Mouse (Mus musculus): ENCODE data around the gene Btg1. TPM values are rescaled to one million over a fixed set of nuclear protein-coding genes. Genes with fewer than 3 reads are reported as not detected.
A peak's percentile ranks its signal among the peaks of the same experiment; 100 is the strongest.

The Btg1 gene
- polyA plus RNA-seq, 1 experiment from 2014 or later, result 50.8 TPM

DNA sequence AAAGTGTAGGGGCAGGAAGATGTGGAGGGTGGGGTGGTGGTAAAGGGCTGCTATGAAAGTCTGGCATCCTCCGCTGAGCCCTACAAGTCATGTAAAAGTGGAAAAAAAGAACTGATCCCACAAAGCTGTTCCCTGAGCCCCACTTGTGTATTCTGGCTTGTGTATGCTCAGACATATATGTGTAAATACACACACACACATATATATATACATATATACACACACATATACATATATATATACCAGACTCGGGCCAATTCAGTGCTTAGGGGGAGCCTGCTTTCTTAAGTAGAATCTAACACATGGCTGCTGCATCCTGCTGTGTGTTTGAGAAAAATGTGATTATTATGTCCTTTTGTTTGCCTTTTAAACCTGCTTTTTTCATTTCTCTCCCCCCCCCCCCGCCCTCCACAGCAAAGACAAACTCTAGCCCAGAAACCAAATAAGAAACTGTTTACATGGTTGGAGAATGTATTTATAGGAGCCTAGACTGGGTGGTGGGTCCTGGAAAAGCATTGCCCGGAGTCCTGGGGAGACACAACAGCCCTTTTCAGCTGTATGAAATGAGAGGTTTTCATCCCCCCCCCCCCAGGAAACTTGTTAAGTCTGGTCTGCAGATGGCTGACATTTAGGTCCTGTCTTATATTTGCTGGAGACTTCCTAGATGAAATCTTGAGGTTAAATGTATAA lies 30.5 kb upstream of the Btg1 start:
- H3K4me1 ChIP-seq (ENCODE audit: control insufficient read depth, insufficient read depth, low read length), result peaks cover 11% of the 10 kb centered on the region
- H3K27me3 ChIP-seq (ENCODE audit: control insufficient read depth, insufficient read depth, low read length), result no peaks in the 10 kb centered on the region
- no peaks in the 10 kb centered on the region for H3K36me3 ChIP-seq (ENCODE audit: control insufficient read depth, insufficient read depth, low read length)
- no peak overlapping the region for H3K4me3 ChIP-seq (ENCODE audit: low read depth, low read length)
- H3K27ac ChIP-seq (replicated peaks; ENCODE audit: low read depth, low read length), result peak overlapping the region; percentile 75
- no peak overlapping the region for H3K4me2 ChIP-seq (ENCODE audit: low read depth, severe bottlenecking)
- H3K9me3 ChIP-seq (ENCODE audit: control insufficient read depth, low read length), result no peaks in the 10 kb centered on the region
- peak; percentile 58; the same call in 1 of the 2 replicates for ATAC-seq (ENCODE audit: insufficient number of reproducible peaks, low FRiP score, low TSS enrichment, low read depth)
- WGBS, result 57% methylated on average over 4 of the region's 4 CpGs
- DNase-seq (ENCODE audit: low spot score), result no peak
- H3K9ac ChIP-seq (ENCODE audit: low read length), result no peak overlapping the region

DNA sequence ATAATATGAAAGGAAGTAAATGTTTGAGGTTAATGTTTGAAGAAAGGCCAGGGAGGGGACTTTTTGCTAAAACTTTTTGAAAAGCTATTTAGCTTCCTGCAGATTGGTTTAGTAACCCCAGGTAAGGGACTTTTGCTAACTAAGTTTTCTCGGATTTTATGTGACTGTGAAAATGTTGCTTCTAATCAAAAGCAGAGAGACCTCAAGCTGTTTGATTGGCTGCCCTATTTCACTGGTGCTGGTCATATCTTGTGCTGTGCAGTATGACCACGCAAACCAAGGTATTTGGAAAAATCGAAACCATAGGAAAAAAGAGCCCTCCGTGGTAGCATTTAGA lies 30.0 kb upstream of the Btg1 start:
- no peak overlapping the region for H3K4me3 ChIP-seq (ENCODE audit: low read depth, low read length)
- peaks cover 9% of the 10 kb centered on the region; the same call in 1 of the 2 replicates for H3K4me1 ChIP-seq (ENCODE audit: control insufficient read depth, insufficient read depth, low read length)
- no peaks in the 10 kb centered on the region for H3K9me3 ChIP-seq (ENCODE audit: control insufficient read depth, low read length)
- H3K9ac ChIP-seq (ENCODE audit: low read length), result no peak overlapping the region
- ATAC-seq (ENCODE audit: insufficient number of reproducible peaks, low FRiP score, low TSS enrichment, low read depth) (peak; percentile 69; the same call in 1 of the 2 replicates), DNase-seq (ENCODE audit: low spot score) (peak; percentile 41)
- H3K4me2 ChIP-seq (ENCODE audit: low read depth, severe bottlenecking), result no peak overlapping the region
- no peaks in the 10 kb centered on the region for H3K36me3 ChIP-seq (ENCODE audit: control insufficient read depth, insufficient read depth, low read length)
- no peaks in the 10 kb centered on the region for H3K27me3 ChIP-seq (ENCODE audit: control insufficient read depth, insufficient read depth, low read length)
- peak overlapping the region; percentile 75 for H3K27ac ChIP-seq (replicated peaks; ENCODE audit: low read depth, low read length)
- 26% methylated on average over 4 of the region's 4 CpGs for WGBS

DNA sequence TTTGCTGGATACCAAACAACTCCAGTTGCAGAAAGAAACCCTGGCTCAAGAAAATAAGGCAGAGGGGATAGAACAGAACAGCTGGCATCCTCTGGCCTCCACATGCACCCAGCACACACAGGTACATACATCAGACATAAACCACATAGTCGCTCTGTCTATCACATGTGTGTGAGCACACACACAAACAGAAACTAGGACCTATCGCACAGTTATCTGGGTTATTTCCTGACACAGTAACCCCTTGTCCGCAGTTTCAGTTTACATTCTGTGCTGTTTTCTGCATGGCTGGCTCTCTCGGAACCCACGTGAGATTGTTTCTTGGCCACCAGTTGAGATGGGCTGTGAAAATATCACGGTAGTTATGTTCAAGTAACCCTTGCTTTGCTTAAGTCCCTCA lies 28.6 kb upstream of the Btg1 start:
- Histone ChIP-seq H3K4me2 (ENCODE audit: low read depth, severe bottlenecking) (no peak overlapping the region), H3K4me3 (ENCODE audit: low read depth, low read length) (no peak overlapping the region), H3K9ac (ENCODE audit: low read length) (no peak overlapping the region), H3K27me3 (ENCODE audit: control insufficient read depth, insufficient read depth, low read length) (no peaks in the 10 kb centered on the region), H3K9me3 (ENCODE audit: control insufficient read depth, low read length) (no peaks in the 10 kb centered on the region), H3K27ac (replicated peaks; ENCODE audit: low read depth, low read length) (no peak overlapping the region), H3K4me1 (ENCODE audit: control insufficient read depth, insufficient read depth, low read length) (peaks cover 9% of the 10 kb centered on the region; the same call in 1 of the 2 replicates), H3K36me3 (ENCODE audit: control insufficient read depth, insufficient read depth, low read length) (no peaks in the 10 kb centered on the region)
- 90% methylated on average over 6 of the region's 6 CpGs for WGBS
- ATAC-seq (ENCODE audit: insufficient number of reproducible peaks, low FRiP score, low TSS enrichment, low read depth), result no peak
- DNase-seq (ENCODE audit: low spot score), result no peak

DNA sequence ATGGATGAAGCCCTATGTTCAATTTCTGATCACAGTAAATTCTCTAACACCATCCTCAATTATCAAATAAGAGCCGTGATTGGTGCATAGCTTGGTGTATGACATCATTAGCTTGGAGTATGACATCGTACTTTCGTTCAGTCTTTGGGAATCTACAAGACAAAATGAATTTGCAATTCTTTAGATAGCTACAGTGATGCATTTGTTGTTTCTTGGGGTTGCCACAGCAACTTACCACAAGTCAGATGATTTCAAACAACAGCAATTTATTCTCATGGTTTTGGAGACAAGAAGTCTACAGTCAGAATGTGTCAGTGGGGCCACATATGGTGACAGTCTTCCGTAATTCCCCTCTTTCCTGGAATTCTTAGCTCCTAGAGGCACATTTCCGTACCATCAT lies 27.0 kb upstream of the Btg1 start:
- DNase-seq (ENCODE audit: low spot score) (no peak), ATAC-seq (ENCODE audit: insufficient number of reproducible peaks, low FRiP score, low TSS enrichment, low read depth) (no peak)
- H3K27ac ChIP-seq (replicated peaks; ENCODE audit: low read depth, low read length), result no peak overlapping the region
- H3K36me3 ChIP-seq (ENCODE audit: control insufficient read depth, insufficient read depth, low read length), result no peaks in the 10 kb centered on the region
- 94% methylated on average over 5 of the region's 5 CpGs for WGBS
- H3K27me3 ChIP-seq (ENCODE audit: control insufficient read depth, insufficient read depth, low read length), result no peaks in the 10 kb centered on the region
- no peaks in the 10 kb centered on the region for H3K9me3 ChIP-seq (ENCODE audit: control insufficient read depth, low read length)
- H3K4me3 ChIP-seq (ENCODE audit: low read depth, low read length), result no peak overlapping the region
- peaks cover 9% of the 10 kb centered on the region; the same call in 1 of the 2 replicates for H3K4me1 ChIP-seq (ENCODE audit: control insufficient read depth, insufficient read depth, low read length)
- no peak overlapping the region for H3K4me2 ChIP-seq (ENCODE audit: low read depth, severe bottlenecking)
- no peak overlapping the region for H3K9ac ChIP-seq (ENCODE audit: low read length)

DNA sequence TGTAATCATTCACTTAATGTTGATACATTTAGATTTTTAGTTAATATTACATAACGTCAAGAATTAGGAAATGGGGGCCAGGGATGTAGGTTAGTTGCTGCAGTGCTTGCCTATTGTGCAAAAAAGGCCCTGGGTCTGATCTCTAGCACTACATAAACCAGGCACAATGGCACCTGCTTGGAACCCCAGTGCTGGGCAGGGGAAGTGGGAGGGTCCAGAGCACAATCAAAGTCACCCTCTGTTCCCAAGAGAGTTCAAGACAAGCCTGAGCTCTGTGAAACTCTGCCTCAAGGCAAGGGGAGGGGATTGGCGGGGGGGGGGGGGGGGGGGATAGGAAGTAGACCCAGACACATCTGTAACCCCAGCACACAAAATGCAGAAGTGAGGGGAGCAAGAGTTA lies 24.7 kb upstream of the Btg1 start:
- Histone ChIP-seq H3K9ac (ENCODE audit: low read length) (no peak overlapping the region), H3K9me3 (ENCODE audit: control insufficient read depth, low read length) (no peaks in the 10 kb centered on the region), H3K36me3 (ENCODE audit: control insufficient read depth, insufficient read depth, low read length) (no peaks in the 10 kb centered on the region), H3K4me3 (ENCODE audit: low read depth, low read length) (no peak overlapping the region), H3K27ac (replicated peaks; ENCODE audit: low read depth, low read length) (no peak overlapping the region), H3K4me2 (ENCODE audit: low read depth, severe bottlenecking) (no peak overlapping the region), H3K4me1 (ENCODE audit: control insufficient read depth, insufficient read depth, low read length) (0 out of 2 replicates have a peak, but pooled peaks cover 4% of the 10 kb centered on the region), H3K27me3 (ENCODE audit: control insufficient read depth, insufficient read depth, low read length) (no peaks in the 10 kb centered on the region)
- no peak for ATAC-seq (ENCODE audit: insufficient number of reproducible peaks, low FRiP score, low TSS enrichment, low read depth)
- DNase-seq (ENCODE audit: low spot score), result no peak
- WGBS, result 83% methylated on average over 1 of the region's 2 CpGs

DNA sequence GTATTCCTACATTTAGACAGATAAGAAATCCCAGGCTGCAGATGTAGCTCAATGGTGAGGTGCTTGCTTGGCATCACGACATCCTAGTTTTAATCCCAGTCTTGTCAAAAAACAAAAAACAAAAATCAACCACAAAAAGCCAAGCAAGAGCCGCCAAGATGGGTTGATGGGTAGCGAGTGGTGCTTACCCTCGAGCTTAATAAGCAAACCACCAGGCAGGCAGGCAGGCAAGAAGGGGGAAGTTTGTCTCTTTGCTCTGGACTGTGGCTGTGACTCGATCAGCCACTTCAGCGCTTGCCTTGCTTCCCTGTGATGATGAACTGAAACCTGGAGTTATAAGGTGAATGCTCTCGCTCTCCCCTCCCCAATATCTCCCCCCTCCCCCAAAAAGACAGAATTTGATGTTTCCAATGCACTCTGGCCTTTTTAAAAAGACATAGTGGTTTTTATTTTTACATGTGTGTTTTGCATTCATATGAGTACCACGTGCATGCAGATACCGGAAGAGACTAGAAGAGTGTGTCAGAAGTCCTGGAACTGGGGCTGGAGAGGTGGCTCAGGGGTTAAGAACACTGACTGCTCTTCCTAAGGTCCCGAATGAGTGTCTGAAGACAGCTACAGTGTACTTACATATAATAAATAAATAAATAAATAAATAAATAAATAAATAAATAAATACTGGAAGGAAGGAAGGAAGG lies 21.2 kb upstream of the Btg1 start:
- Histone ChIP-seq H3K36me3 (ENCODE audit: control insufficient read depth, insufficient read depth, low read length) (no peaks in the 10 kb centered on the region), H3K27ac (replicated peaks; ENCODE audit: low read depth, low read length) (no peak overlapping the region), H3K4me2 (ENCODE audit: low read depth, severe bottlenecking) (no peak overlapping the region), H3K9me3 (ENCODE audit: control insufficient read depth, low read length) (no peaks in the 10 kb centered on the region), H3K4me3 (ENCODE audit: low read depth, low read length) (no peak overlapping the region), H3K9ac (ENCODE audit: low read length) (no peak overlapping the region), H3K4me1 (ENCODE audit: control insufficient read depth, insufficient read depth, low read length) (no peaks in the 10 kb centered on the region), H3K27me3 (ENCODE audit: control insufficient read depth, insufficient read depth, low read length) (no peaks in the 10 kb centered on the region)
- 85% methylated on average over 10 of the region's 10 CpGs for WGBS
- no peak for DNase-seq (ENCODE audit: low spot score)
- no peak for ATAC-seq (ENCODE audit: insufficient number of reproducible peaks, low FRiP score, low TSS enrichment, low read depth)

DNA sequence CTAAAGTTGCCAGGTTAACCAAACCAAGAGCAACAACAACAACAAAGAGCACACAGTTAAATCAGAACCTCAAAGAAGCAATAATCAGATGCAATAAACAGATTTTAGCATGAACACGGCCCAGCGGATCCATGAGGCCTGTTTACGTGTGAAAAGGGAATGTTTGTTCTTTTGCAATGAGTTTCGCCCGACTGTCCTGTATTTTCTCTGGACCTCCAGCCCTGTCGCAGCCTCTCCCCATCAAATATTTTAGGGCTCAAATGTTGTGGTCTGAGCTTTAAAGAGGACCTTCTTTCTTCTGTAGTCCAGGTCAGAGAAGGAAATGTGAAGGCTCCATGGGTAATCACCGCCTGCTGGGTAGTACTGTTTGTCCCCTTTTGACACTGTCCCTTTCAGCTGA lies 20.4 kb upstream of the Btg1 start:
- Histone ChIP-seq H3K27me3 (ENCODE audit: control insufficient read depth, insufficient read depth, low read length) (no peaks in the 10 kb centered on the region), H3K4me2 (ENCODE audit: low read depth, severe bottlenecking) (no peak overlapping the region), H3K27ac (replicated peaks; ENCODE audit: low read depth, low read length) (no peak overlapping the region), H3K9ac (ENCODE audit: low read length) (no peak overlapping the region), H3K9me3 (ENCODE audit: control insufficient read depth, low read length) (no peaks in the 10 kb centered on the region), H3K4me3 (ENCODE audit: low read depth, low read length) (no peak overlapping the region), H3K4me1 (ENCODE audit: control insufficient read depth, insufficient read depth, low read length) (no peaks in the 10 kb centered on the region), H3K36me3 (ENCODE audit: control insufficient read depth, insufficient read depth, low read length) (no peaks in the 10 kb centered on the region)
- WGBS, result 84% methylated on average over 7 of the region's 7 CpGs
- ATAC-seq (ENCODE audit: insufficient number of reproducible peaks, low FRiP score, low TSS enrichment, low read depth), result no peak
- DNase-seq (ENCODE audit: low spot score), result no peak

DNA sequence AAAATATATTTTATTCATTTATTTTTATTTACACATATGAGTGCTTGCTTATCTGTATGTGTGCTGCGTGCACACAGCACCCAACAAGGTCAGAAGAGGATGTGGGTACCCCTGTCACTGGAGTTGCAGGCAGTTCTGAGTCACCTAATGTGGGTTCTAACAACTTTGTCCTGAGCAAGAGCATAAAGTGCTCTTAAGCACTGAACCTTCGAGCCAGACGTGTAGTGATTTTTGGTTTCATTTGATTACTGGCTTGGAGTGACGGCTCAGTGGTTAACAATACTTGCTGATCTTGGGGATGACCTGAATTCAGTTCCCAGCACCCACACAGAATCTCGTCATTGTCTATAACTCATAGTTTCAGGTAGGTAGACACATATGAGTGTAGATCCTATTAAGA lies 17.2 kb upstream of the Btg1 start:
- Histone ChIP-seq H3K4me2 (ENCODE audit: low read depth, severe bottlenecking) (no peak overlapping the region), H3K27me3 (ENCODE audit: control insufficient read depth, insufficient read depth, low read length) (no peaks in the 10 kb centered on the region), H3K9me3 (ENCODE audit: control insufficient read depth, low read length) (no peaks in the 10 kb centered on the region), H3K36me3 (ENCODE audit: control insufficient read depth, insufficient read depth, low read length) (no peaks in the 10 kb centered on the region), H3K4me1 (ENCODE audit: control insufficient read depth, insufficient read depth, low read length) (no peaks in the 10 kb centered on the region), H3K9ac (ENCODE audit: low read length) (no peak overlapping the region), H3K4me3 (ENCODE audit: low read depth, low read length) (no peak overlapping the region), H3K27ac (replicated peaks; ENCODE audit: low read depth, low read length) (no peak overlapping the region)
- ATAC-seq (ENCODE audit: insufficient number of reproducible peaks, low FRiP score, low TSS enrichment, low read depth) (no peak), DNase-seq (ENCODE audit: low spot score) (no peak)
- 90% methylated on average over 5 of the region's 5 CpGs for WGBS
